Mouse (Mus musculus): ENCODE measurements around the gene Fbxw4.

Gene Fbxw4

GRCm38 (mm10) chr19:45659738-45660502 is at the start of gene Fbxw4:
Gene Fbxw4 (minus strand): TSS chr19:45660312.
- peak; percentile 38 for DNase-seq (ENCODE audit: low read depth, low spot score)

DNA sequence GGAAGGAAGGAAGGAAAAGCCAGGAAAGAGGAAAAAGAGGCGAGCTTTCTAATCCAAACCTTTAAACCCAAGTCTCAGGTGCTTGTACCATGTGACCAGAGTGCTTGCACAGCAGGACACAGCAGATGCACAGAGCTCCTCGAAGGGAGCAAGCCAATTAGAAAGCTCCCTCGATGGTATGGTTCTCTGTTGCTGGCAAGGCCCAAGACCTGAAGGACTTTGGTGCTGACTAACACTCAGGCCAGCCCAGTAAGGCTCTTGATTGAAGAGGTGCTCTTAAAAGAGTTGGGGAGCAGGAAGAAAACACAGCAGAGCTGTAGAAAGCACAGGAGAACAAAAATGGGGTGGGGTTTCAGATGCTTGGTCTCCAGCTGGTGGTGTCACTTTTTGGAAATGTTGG is 48.6 kb upstream of the Fbxw4 start:
- DNase-seq (ENCODE audit: low read depth, low spot score), result no peak

- DNase-seq (ENCODE audit: low read depth, low spot score), result no peak
Observed at GRCm38 (mm10) chr19:45696281-45696600, 36.1 kb upstream of the Fbxw4 start.

DNA sequence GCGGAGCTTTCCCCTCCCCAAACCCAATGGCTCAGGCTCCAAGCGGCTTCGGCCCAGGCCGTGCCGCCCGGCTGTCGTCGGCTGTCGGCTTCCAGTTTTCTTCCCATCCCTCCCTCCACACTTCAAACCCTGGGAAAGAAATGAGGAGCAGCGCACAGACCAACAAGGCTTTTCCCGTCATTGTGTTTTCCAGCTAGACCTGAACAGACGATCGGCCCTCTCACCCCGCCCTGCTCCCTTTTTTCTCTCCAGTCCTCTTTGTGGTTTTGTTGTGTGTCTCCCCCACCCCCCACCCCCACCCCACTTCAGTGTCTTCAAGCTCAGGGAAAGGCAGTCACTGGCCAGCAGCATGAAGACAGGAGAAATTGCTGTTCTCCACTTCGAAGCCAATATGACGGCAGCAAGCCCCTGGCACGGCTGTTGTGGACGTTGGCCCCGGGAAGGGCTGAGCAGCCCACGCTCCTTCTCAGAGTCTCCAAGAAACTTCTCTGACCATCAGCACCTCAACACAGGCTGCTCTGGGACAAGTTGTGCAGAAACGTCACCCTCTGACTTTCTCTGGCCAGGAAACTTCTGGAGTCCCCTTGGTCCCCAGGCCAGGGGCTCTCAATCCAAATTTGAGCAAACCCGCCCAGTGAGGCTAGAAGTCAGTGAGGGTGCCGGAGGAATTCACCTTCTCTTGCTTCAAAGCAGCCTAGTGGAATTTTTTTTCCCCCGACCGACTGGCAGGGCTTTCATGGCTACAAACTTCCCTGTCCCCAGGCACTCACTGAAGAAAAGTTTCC is 35.6 kb upstream of the Fbxw4 start:
- no peak for DNase-seq (ENCODE audit: low read depth, low spot score)

- DNase-seq (ENCODE audit: low read depth, low spot score), result no peak
Observed at GRCm38 (mm10) chr19:45694056-45694455, 33.9 kb upstream of the Fbxw4 start.

GRCm38 (mm10) chr19:45692211-45692610 is 32.1 kb upstream of the Fbxw4 start:
- DNase-seq (ENCODE audit: low read depth, low spot score), result peak; percentile 42

DNA sequence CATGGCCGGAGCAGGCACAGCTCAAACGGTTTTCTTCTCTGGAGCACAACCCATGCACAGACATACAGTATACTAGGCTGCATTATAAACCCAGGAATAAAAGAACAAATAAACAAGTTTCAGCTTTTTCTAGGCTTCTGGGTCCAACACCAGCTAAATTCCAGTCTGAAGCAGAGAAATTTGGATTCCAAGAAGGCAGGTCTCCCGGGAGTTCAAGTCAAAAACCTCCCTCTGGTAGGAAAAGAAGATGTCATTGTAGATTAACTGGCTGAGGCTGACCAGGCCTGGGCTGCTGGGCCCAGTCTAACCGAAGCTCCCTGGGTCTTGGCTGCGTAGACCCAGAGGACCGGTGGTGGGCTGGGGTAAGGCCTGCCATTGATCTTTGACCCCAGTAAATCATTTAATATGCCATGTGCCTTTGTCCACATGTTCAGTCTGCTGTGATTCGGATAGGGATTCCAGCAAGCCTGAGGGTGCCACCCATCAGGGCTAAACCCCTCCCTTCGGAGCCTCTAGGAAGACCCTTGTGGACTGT is 31.0 kb upstream of the Fbxw4 start:
- no peak for DNase-seq (ENCODE audit: low read depth, low spot score)

- no peak for DNase-seq (ENCODE audit: low read depth, low spot score)
Observed at GRCm38 (mm10) chr19:45687001-45687400, 26.9 kb upstream of the Fbxw4 start.

DNA sequence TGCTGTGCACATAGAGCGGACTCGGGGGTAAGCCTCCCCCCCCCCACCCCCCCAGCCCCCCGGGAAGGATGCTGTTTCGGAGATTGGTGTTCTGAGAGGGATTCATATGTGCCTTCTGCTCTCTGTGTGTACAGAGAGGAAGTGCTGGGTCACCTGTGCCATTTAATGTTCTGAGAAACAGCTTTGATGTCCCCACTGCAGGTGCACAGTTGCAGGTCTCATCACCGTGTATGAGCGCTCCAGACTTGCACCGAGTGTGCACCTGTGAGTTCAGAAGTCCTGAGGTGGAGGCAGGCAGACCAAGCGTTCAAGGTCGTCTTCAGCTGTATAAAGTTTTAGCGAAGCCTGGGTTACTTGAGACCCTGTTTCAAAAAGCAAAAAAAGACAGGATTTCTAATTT is 23.6 kb upstream of the Fbxw4 start:
- DNase-seq (ENCODE audit: low read depth, low spot score), result no peak

- DNase-seq (ENCODE audit: low read depth, low spot score), result no peak
Observed at GRCm38 (mm10) chr19:45680495-45681130, 20.5 kb upstream of the Fbxw4 start.

DNA sequence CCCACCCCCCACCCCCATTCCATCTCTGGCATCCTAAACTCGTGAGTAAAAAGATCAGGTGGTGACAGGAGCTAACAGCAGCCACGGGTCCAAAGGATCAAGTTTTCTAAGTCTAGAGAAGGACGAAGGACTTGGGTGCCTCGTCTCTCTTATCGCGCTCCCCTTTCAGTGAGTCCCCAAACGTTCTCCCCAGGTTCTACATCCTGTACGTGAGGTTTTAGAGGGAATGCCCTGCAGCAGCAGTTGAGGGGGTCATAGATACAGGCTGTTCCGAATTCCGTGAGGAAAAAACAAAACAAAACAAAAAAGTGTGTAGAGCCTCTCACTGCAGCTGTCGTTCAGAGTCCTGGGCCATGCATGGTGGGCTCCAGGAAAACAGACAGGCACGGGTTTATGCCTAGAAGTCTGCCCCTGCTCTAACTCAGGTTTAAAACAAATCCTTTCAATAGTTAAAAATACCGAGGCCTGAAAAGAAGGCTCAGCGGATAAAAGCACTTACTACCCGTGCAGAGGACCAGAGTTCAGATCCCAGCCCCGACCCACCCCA is 16.7 kb upstream of the Fbxw4 start:
- no peak for DNase-seq (ENCODE audit: low read depth, low spot score)

GRCm38 (mm10) chr19:45675720-45676581 is 15.8 kb upstream of the Fbxw4 start:
- DNase-seq (ENCODE audit: low read depth, low spot score), result no peak

DNA sequence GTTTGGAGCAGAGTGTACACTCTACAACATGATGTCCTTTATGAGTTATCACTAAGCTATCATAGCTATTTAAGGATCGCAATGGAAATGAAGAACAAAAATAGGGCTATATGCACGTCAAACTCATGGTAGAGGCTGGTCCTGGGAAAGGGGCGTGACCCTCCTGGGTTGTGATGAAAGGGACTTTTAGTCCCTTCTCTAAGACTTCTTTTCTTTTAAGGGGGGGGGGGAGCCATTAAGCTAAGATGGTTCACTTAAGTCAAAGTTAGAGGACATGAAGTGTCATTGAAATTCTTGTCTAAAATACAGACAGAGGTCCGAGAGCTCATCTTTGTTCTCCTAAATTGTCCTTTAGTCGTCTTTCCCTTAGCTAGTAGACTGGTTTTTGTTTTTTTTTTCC is 15.1 kb upstream of the Fbxw4 start:
- no peak for DNase-seq (ENCODE audit: low read depth, low spot score)

GRCm38 (mm10) chr19:45672971-45673370 is 12.9 kb upstream of the Fbxw4 start:
- DNase-seq (ENCODE audit: low read depth, low spot score), result no peak

DNA sequence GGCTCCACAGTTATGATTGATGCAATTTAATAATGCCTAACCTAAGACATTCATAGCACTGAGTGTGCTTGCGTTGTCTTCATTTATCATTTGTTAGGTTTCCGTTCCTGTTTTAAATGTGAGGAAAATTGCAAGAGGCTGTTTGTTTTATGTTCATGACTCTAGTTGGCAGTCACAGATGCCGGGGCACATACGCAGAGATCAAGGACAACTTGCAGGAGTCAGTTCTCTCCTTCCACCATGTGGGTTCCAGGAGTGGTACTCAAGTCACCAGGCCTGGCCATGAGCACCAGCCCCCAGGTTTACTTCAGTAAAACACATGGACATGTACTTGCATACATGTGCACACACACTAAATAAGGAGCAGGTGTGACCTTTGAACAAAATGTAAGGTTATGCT is 8.9 kb upstream of the Fbxw4 start:
- no peak for DNase-seq (ENCODE audit: low read depth, low spot score)

DNA sequence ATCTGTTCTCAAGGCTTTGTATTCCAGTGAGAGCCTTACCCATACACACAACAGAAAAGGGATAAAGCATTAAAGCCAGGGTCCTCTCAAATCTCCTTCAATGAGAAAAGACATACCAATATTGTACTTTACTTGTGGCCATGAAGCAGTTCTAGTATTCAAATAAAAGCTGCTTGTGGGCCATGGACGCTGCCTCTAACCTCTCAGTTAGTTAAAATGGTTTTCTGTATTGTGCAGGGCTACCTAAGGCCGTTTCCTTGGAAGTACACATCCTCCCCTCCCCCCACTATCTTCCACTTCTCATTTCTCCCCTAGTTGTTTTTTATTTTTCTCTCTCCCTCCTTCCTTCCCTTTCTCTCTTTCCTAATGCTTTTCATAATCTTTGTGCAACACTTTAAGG is 3.7 kb upstream of the Fbxw4 start:
- no peak for DNase-seq (ENCODE audit: low read depth, low spot score)

DNA sequence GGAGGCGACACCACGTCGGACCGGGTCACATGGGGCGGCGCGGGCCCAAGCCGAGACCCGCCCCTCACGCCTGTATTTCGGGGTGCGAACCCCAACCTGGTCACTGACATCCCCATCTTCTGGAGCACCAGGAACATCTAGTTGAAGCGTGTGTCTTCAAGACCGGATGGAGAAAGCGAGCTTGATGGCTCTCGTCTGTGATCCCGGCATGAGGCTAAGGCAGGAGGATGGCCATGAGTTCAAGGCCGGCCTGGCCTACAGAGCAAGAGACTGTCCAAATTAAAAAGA is 335 bp upstream of the Fbxw4 start:
- no peak for DNase-seq (ENCODE audit: low read depth, low spot score)

DNA sequence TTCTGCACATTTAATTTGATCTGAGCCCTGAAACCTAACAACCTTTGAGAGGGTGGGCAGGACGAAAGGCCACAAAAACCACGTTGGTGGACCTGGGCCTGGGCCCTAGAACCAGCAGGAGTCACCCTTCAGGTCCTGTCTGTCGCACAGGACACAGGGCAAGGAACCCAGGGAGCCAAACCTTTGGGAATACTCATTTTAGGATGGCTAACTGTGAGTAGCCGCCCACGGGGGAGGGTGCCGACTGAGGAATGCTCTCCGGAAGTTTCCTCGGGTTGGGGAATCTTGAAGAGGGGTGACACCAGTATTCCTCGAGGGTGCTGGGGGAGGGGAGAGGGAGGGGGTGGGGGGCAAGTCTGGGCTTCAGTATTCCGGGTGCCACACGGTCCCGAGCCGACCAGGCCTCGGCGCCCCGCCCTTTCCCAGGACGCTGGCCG is 793 bp downstream of the Fbxw4 start:
- DNase-seq (ENCODE audit: low read depth, low spot score), result no peak

DNA sequence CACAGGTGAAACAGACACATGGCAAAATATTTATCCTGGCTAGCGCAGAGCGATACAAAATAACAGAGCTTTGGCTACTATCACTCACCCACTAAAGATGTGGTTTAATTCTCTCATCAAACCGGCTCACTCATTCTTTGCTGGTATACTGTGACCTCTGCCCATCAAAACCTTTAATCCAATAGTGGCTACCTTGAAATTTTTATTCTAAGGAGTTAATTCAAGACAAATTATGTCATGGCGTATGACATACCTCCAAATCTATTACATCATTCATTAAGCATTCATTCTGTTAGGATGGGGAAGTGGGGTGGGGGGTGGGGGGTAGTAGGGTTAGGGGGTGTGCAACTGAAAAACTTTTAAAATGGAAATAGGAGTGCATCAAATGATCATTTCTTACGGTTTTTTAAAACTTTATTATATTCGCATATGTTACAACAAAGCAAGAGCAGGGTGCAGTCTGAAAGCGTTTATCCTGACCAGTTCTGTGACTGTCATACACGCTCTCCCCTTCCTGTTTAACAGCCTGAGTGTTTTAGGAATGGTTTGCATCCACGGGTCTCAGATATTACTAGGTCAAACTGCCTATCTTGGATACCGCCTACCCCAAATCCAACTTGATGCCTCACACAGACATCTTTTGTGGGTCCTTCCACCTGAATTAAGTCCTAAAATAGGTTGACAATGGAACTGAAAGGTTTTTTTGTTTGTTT is 1.4 kb downstream of the Fbxw4 start:
- no peak for DNase-seq (ENCODE audit: low read depth, low spot score)

DNA sequence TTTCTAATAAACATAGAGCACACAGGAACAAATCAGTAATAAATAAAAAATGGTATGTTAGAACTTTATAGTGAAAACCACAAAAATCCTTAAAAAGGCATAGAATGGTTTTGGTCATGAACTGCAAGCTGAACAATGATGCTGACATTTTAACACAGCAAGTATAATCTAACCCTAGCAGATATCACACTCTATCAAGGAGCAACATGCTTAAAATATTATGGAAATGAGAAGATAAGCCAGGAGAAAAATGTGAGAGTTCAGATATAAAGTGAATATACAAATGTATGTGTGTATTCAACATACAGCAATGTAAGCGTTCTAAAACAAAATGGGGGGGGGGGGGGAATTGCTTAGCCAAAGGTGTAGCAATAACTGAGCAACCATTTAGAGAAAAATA is 2.3 kb downstream of the Fbxw4 start:
- DNase-seq (ENCODE audit: low read depth, low spot score), result no peak

Data from telencephalon, adult 2 months (tissue).